8 mouse cellular contexts compared by ENCODE assay signal in the genomic region with DNA sequence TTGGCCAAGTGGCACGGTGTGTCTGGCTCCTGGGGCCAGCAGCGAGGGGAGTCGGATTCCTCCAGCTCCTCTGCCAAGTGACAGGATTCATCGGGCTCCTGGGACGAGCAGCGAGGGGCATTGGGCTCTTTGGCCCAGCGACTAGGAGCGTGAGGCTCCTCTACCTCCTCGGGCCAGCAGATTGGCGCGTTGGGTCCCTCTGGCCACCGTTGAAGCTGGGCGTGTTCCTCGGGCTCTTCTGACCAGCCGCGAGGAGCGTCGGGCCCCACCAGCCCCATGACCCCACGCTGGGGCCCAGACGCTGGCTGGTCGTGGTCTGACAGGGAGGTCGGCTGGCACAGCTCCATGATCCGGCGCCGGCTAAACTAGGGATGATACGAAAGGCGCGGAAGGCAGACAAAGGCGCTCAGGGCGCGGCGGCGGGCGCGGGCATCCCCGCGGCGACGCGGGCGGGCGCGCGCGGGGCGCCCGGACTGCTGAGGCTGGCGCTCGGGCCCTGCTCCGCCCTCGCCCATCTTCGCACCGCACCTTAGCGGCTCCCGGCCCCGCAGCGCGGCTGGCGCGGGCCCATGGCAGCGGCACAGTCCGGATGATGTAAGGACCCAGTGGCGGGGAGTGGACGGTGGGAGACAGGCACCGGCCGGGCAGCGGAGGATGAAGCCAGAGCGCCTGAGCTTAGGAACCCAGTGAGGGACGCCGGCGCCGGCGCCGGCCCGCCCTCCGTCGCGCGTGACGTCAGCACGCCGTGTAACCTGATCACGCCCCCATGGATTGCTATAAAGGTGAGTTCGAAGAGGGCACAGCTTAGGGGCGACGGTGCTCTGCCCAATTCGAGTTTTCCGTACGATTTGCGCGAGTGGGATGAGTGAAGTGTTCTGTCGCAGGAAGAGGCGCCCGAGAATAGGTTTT. TPM values are rescaled to one million over a fixed set of nuclear protein-coding genes. Genes with fewer than 3 reads are reported as not detected.
DNase-seq lines count a peak whose midpoint lies in the region.

A gene (minus strand): TSS at position 725 of the 909 bp plus-strand sequence.

- H3K4me1 ChIP-seq in megakaryocyte, embryonic 14.5 days = peaks cover 41% of the 10 kb centered on the region

- H3K27me3 ChIP-seq in megakaryocyte, embryonic 14.5 days (replicated peaks) = peaks cover 65% of the 10 kb centered on the region

- H3K36me3 ChIP-seq in megakaryocyte, embryonic 14.5 days (replicated peaks; ENCODE audit: low read length) = peaks cover 4% of the 10 kb centered on the region

- DNase-seq in adrenal gland, adult 2 months = peak; percentile 92
- peak; percentile 93 for DNase-seq in embryo, embryonic 10.5 days (ENCODE audit: low spot score)
- DNase-seq in gastrocnemius, postnatal 14 days = peak; percentile 82
- DNase-seq in induced T-regulatory cell, adult 2 months (ENCODE audit: low read depth) = peak; percentile 92
- peak; percentile 57 to 76 for DNase-seq in left cerebral cortex, adult 8-10 months (ENCODE audit: low spot score in 2 of 2)
- peak; percentile 87 to 89 for DNase-seq in right cerebral cortex, postnatal 10 days (ENCODE audit: low spot score in 2 of 2)
- peak; percentile 74 to 76 for DNase-seq in urinary bladder, postnatal 36 days (ENCODE audit: low spot score in 2 of 2)

- H3K9me3 ChIP-seq in megakaryocyte, embryonic 14.5 days = peaks cover 18% of the 10 kb centered on the region

- intact Hi-C loops in gastrocnemius, postnatal 14 days (cut with DNase I; ENCODE audit: low total_unique reads) = no loop called here

- peak within 1 kb of the TSS; percentile 90 for H3K4me3 ChIP-seq in megakaryocyte, embryonic 14.5 days (replicated peaks)

RNA-seq across cellular contexts. Expression of the gene that starts here (rescaled TPM):
- 10 to 100 TPM; 21.8 to 22.5 TPM for total RNA-seq in adrenal gland, adult 2 months (2021)
- polyA plus RNA-seq in adrenal gland, adult 2 months (2012; rRNA removed) = 23.8 and 30.7 TPM in 2 replicates
- 10 to 100 TPM; 39.2 to 41.3 TPM for total RNA-seq in gastrocnemius, postnatal 14 days (2021)
- 10 to 100 TPM; 89.1 to 97.8 (median 95.8) TPM for total RNA-seq in left cerebral cortex, adult 8-10 months (2022)
- 2.7 and 4.0 TPM in 2 replicates for polyA plus RNA-seq in megakaryocyte, embryonic 14.5 days (2012; ENCODE audit: insufficient read depth, low replicate concordance)

Comparison
In these comparisons a context has a peak if more than half of its experiments do, and no peak if none do; other contexts are left out.
1. Peak in every context shown above with its lines: DNase-seq and H3K4me3 ChIP-seq.